Mouse (Mus musculus) left cerebral cortex, adult 9 months (tissue): ENCODE data around the gene St7l.
"Not testable (repeated sequence)": the region's sequence is repeated elsewhere in the genome, so short reads cannot be mapped to it uniquely, and the experiment has no call there.

Experiments used
- DNase-seq, 2 experiments: peaks; one replicate each; pipeline ENCODE4 v3.0.0; 2022; ENCODE audit warnings: low spot score in 2 of 2

Gene St7l

GRCm38 (mm10) chr3:104863786-104864650 lies at the start of gene St7l, which contains the start of gene Capza1:
Gene St7l (plus strand): TSS chr3:104864005.
Gene Capza1 (minus strand): TSS chr3:104864505.
- DNase-seq = peak; percentile 70 to 88

GRCm38 (mm10) chr3:104814746-104815145 lies 49.1 kb upstream of the St7l start:
- no peak for DNase-seq

GRCm38 (mm10) chr3:104815346-104815745 lies 48.5 kb upstream of the St7l start:
- no peak for DNase-seq

DNA sequence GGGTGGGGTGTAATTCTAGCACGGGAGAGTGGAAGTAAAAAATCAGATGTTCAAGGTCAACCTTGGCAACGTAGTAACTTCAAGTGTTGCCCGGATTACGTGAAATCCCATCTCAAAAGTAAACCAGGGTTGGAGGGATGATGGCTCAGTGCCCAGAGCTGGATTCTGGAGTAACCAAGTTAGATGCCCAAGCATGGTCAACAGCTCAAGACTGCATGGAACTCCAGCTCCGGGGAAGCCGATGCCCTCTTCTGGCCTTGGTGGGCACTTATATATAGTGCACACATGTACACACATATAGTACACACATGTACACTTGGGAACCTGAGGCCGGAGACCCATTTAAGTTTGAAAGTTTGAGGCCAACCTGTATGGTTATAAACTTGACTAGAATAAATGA lies 47.7 kb upstream of the St7l start:
- no peak for DNase-seq

GRCm38 (mm10) chr3:104817481-104817990 lies 46.3 kb upstream of the St7l start:
- peak in 1 of 2 experiments; percentile 32 for DNase-seq

GRCm38 (mm10) chr3:104817991-104818748 lies 45.6 kb upstream of the St7l start, which contains the start of gene Mov10:
Gene Mov10 (minus strand): TSS chr3:104818563.
- peak in 1 of 2 experiments; percentile 22 for DNase-seq

GRCm38 (mm10) chr3:104818749-104819134 lies 45.1 kb upstream of the St7l start:
- no peak for DNase-seq

DNA sequence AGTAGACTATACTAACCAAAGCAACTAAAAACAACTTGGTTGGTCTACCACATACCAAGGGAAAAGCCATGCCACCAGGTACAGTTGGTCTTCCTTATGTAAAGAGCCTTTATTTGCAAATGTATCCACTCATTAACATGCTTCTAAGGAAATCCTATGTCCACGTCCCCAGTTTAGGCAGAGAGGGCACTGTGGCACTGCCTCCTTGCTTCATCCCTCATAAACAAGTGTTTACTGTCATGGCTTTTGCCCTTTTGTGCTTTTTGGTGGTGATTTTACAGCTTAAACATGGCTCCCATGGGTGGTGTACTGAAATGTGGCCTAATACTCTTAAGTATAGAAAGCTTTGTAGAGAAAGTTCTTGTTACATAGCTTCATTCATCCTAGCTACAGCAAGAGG lies 43.4 kb upstream of the St7l start:
- DNase-seq = no peak

DNA sequence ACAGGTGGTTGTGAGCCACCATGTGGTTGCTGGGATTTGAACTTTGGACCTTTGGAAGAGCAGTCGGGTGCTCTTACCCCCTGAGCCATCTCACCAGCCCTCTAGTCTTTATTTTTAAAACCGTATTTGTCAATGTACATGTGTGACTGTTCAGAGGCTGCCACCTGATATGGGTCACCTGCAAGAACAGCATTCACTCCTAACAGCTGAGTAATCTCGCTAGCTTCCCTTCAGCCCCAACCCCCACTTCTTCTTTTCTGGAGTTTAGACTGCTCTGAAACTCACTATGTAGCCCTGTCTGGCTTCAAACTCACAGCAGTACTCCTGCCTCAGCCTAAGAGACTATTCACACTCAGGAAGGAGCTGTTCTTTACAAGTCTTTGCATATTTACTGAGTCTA lies 41.4 kb upstream of the St7l start:
- DNase-seq = no peak

DNA sequence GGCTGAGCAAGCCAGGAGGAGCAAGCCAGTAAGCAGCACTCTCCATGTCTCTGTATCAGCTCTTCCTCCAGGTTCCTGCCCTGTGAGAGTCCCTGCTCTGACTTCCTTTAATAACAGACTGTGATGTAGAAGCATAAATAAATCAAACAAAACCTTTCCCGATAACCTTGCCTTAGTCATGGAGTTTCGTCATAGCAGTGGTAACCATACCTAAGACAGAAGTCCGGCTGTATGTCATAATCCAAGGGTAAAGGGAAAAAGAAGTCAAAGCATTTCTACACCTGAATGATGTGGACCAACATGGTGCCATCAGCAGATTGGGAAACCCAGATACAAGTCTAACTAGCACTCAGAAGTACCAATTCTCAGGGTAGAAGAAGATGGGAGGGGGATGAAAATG lies 28.0 kb upstream of the St7l start:
- no peak for DNase-seq

DNA sequence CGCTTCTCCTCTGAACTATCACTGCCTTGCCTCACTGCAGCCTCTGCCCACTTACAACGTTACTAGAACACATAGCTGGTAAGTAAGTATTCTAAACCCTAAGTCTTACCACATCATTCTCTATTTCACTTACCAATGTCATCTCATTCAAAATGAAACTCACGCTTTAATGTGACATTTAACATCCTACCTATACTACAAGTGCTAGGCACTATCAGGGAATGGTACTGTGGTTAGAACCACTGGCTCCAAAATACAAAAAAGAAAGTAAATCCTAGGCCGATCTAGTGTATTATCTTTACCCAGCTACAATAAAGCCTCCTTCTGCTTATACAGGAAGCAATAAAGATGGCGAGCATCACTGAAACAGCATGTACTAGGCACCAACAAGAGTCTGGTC lies 22.8 kb upstream of the St7l start:
- no peak for DNase-seq

DNA sequence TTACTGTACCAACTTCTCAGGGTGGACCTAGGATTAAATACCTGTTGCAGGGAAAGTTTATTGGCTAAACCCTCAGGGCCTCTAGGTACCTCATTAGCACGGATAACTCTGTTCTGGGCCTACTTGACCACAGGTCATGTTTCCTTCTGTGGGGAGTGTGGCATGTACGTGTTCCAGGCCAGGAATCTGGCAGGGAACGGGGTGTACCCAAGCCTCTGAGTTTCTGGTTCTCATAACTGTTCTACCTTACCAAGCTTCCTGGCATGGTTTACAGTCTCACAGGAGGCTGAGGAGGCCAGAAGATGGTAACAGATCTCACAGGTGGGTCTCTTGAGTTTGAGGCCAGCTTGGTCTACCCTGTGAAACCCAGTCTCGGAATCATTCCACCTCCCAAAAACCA lies 17.2 kb upstream of the St7l start:
- DNase-seq = no peak

DNA sequence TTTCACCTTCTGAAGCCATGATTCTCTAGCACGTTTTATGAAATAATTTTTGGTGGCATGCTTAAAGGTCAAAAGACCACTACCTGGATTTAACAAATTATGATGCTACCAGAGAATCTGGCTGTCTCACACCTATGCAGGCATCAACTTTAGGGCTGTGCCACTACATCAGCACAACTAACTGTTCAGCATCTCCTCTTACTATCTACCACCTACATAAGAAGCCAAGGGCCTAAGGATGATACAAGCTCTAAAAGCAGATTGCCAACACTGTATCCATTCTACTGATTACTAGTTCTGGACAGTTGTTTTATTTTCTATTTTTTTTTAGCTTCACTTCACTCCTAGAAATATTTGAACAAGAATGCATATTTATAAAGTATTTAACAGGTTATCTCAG lies 9.3 kb upstream of the St7l start:
- DNase-seq = no peak

GRCm38 (mm10) chr3:104854866-104855265 lies 8.9 kb upstream of the St7l start:
- DNase-seq = no peak

GRCm38 (mm10) chr3:104856106-104856505 lies 7.7 kb upstream of the St7l start:
- no peak for DNase-seq

GRCm38 (mm10) chr3:104858560-104858959 lies 5.2 kb upstream of the St7l start:
- DNase-seq = no peak

GRCm38 (mm10) chr3:104864651-104865340 lies 991 bp downstream of the St7l start:
- DNase-seq = peak; percentile 52 to 87

DNA sequence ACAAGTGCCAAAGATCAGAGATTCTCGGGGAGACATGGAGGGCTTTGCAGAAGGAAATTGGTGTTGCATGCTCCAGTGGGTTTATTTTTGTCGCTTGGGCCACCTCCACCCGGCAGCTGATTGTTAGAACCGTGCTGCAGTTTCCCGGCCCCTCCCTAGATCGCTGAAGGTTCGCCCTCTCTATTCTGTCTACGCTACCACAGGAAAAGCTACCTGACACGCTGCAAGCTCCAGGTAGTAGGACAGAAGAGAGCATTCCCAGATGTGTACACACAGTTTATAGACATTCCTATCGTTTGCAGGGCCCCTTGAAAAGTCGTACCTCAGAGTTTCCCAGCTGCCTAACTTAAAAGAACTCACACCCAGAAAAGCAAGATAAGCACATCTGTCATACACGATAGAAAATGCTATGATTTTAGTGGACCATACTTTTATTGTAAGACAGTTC lies 1.6 kb downstream of the St7l start:
- DNase-seq = no peak

GRCm38 (mm10) chr3:104866674-104867073 lies 2.9 kb downstream of the St7l start:
- not testable (repeated sequence) for DNase-seq

DNA sequence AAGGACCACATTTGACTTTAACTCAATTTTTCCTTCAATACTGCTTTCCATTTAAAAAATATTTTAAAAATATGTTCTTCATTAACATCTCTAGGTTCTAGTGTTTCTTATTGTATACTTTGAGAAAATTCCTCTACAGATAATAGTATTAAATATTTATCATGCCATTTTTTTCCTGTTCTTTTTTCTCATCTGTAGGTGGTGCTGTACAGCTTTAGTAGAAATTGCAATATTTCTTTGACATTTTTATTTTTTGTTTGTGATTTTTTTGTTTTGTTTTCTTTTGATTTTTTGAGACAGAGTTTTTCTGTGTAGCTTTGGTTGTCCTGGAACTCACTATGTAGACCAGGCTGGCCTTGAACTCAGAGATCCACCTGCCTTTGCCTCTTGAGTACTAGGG lies 5.8 kb downstream of the St7l start:
- DNase-seq = no peak

DNA sequence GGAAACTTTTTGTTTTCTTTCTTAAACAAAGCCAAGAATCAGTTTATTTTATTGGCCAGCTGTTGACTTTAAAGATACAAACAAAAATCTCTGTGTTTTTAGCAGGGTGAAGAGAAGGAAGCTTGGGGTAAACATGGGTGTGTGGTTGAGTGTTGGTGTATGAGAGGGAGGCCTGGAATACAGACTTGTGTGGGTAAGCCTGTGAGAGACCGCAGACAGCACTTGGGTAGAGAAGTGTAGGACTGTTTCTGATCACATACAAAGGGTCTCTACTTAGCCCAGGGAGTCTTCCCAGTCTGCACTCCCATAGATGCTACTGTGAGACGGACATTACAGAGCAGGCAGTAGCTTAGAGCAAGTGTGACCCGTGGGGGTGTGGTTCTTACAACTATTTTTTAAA lies 24.8 kb downstream of the St7l start:
- no peak for DNase-seq

DNA sequence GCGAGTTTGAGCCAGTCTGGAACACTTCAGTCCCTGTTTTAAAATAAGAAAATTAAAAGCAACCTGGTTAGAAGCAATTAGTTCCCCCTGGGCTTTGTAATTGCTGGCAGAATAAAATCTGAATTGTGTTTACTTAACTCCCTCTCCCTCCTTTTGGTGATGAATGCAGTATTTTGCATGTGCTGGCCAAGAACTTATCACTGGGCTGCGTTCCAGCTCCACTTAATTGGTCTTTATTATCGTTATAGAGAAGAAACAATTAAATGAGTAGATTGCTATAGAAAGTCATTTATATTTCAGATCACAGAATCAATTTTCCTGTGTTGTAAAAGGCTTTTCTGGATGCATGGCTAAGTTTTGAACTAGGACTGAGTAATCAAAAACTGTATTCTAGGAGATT lies 32.3 kb downstream of the St7l start:
- DNase-seq = no peak
